Mouse (Mus musculus) thymus, postnatal 0 days (tissue): ENCODE results near the gene Ccdc180. TPM values are rescaled to one million over a fixed set of nuclear protein-coding genes. Genes with fewer than 3 reads are reported as not detected.

Experiments
- DNase-seq: peaks from one replicate; pipeline ENCODE4 v3.0.0-alpha.2; 2015; ENCODE audit warnings: low spot score
- polyA plus RNA-seq: library from polyadenylated mRNA; unstranded; fragments of >200 nt; fragmentation: Nextera tagmentation; extraction: Ambion mirVana; gene quantifications from 2 replicates; pipeline ENCODE4 v1.2.1, GENCODE M21; 2015

The Ccdc180 gene
- polyA plus RNA-seq, 1 experiment from 2014 or later = 0.20 TPM

DNA sequence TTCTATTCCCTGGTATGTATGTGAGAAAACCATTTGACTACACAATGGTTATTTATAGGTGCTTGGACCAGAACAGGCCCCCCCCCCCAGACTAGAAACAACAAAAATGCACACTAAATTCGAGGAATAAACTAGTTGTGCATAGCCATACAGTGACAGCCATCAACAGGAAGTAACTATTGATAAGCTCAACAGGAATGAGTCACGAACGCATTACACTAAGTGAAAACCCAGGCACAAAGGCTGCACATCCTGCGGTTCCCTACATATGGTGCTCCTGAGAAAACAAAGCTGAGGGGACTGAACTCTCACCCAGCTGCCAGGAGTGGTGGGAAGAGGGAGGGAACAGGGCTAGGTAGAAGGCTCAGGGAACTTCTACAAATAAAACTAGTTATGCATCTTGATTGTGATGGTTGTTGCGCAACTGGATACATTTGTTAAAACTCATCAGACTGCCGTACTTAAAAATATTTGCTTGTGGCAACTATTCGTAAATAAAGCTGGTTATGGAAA lies 80.0 kb downstream of the Ccdc180 start:
- no peak for DNase-seq

DNA sequence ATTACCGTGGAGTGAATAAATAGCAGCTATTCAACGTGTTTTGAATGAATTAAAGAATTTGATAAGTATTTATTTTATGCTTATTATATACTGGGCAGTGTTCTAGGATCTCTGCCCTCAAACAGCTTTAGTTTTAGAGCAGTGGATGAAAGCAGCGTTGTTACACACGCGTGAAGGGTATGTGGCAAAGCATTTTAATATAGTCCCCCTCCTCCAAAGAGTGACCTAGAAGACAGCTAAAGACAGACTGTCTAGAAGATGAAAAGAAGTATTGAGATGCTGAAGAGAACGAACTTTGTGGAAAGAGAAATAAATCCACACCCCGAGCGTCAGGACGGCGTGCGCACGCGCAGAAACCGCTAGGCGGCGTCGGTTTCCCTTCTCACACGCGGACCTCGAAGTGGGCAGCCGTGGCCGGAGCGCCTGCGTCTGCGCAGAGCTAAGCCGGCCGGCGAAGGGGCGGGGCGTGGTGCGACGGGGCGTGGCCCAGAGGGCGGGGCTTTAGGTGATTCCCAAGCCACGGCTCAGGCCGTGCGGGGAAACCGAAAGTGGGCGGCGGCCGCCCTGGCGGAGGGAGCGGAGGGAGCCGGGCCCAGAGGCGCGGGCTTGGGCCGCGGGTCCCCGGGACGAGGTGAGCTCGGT lies 81.8 kb downstream of the Ccdc180 start:
- peak; percentile 66 for DNase-seq

DNA sequence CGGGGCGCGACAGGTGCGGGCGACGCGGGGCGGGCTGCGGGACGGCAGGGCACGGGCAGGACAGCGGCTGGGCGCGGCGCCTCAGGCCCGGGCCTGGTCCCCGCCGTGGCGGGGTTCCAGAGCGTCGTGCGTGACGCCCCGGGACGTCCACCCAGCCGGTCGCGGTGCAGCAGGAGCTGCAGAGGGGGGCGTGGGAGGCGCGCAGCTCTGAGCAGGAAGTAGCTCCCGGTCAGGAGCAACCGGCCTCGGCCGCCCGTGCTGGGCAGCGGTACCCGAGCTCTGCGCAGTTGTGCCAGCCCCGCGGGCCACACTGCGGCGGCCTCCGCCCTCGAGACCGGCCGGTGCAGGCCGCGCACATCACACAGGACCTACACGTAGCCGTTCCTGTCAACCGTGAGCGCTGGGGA lies 82.3 kb downstream of the Ccdc180 start:
- DNase-seq = peak; percentile 23

DNA sequence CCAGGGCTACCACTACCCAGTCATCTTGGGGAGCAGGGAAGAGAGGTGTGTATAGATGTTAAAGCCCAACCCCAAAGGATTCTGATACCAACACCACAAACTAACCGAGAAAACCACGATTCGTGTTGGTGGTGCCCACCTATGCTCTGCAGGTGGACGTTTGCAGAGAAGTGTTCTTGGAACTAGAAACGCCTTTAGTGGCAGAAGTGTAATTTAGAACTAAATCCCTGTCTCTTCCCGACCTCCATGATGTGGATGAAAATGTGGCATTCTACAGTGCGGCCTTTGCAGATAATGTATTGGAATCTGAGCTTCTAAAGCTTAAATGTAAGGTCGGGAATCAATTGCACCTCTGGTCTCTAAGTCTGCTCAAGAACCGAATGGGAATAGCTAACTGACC lies 82.8 kb downstream of the Ccdc180 start:
- DNase-seq = peak; percentile 3

DNA sequence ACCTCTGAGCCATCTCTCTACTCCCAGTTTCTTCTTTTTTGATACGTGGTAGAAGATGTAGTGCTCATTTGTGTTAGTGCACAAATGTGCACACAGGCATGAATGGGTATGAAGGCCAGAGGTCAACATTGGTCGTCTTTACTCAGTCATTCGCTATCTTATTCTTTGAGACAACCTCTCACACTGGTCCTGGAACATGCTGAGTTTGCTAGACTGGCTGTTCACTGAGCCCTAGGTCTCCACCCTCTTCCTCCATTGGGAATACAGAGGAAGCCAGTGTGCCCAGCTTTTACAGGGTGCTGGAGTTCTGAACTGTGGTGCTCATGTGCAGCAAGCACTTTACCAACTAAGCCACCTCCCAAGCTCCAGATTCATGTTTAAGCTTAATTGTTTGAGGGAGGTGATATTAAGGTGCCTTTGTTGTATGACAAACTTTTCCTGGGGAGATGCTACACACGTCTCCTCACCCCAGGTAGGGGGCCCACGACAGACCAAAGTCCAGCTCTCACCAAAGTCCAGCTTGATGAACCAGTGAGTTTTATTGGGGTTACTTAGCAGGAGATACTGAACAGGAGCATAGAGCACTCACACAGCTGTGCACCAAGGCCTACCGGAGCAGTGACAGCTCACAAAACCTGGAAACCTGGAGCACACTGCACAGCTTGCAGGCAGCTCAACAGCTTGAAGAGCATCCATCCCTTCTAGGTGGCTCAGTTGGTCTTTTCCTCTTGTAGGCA lies 87.0 kb downstream of the Ccdc180 start:
- DNase-seq = no peak

DNA sequence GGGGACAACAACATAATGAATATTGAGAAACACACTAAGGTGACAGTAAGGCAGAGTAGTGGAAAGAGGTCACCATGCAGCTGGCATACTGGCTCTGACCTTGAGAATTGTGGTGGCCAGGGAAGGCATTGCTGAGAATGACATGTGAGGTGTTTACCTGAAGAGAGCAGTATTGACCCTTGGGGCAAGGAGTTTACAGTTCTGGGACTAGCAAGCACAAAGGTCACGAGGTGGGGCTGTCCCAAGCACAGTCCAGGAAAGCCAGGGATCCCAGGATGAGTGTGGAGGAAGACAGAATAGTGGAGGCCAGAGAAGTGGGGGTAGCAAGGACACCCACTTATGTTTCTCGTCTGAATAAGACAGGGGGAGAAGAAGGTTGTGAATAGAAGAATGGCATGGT lies 89.8 kb downstream of the Ccdc180 start:
- DNase-seq = no peak

DNA sequence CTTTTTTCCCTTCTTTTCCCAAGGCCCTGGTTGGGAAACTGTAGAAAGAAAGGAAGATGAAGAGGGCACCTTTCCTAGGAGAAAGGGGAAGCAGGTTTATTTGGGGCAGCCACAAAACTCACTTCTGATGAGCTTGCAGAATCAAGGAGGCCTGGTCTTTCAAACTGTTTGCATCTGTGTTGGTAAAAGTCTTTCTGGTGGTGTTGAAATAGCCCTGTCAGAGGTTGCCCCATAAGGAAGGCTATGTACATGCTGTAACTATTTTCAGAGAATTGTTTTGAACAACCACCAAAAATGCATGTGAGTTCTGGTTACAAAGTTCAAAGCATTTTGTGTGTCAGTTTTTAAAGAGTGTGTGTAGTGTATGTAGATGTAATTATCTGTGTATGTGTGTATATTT lies 91.0 kb downstream of the Ccdc180 start:
- no peak for DNase-seq

DNA sequence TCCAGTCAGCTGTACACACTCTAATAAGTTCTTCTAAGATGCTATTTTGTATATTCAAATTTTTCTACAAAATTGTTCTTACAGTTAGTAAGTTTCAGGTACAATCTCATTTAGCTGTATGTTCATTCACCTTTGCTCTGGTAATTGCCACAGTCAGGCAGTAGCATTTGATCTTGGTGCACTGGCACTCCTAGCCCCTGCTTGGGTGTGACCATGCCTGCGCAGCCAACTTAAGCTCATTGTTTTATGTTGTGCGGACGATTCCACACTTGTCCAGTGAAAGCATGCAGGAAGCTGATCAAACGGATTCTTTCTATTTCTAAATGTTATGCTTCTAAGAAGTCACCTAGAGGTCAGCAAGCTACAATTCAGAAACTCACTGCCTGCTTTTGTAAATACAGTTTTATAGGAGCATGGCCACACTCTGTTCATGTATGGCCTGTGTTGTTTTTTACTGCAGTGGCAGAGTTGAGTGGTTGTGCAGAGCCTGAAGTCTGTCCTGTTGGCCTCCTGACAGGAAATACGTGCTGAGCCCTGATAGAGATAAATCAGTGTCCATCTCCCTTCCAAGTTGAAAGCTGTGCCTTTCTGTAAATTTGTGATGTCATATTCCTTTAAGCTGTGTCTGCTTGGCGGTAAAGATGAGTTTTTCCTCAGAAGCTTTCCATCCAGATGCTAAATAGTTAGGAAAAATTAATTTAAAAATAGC lies 100.5 kb downstream of the Ccdc180 start:
- no peak for DNase-seq

DNA sequence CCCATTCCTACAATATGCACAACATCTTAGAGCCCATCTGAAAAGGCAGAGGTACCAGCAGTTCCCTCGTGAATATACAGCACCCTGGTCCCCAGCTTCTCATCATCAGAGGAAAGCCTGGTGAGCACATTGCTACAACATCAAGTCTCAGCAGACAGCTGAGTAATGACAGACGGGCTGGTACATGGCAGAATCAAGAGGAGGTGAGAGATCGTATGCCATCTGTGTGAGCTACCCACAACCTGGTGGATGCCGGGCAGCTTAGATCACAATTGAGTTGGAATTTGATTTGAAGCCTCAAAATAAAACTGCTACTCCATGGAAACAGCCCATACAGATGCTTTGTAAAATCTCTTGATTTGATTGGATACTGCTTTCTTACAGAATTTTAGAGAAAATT lies 108.4 kb downstream of the Ccdc180 start:
- no peak for DNase-seq

Other genes with a start within 250 kb of the Ccdc180 start
- gene Aldh1b1, start 91.3 kb upstream of the Ccdc180 start, polyA plus RNA-seq = 20.1 and 21.3 TPM in 2 replicates
- gene Igfbpl1, start 63.4 kb upstream of the Ccdc180 start, polyA plus RNA-seq = not detected in 2 replicates
- gene Stra6l, start 41.6 kb upstream of the Ccdc180 start, polyA plus RNA-seq = 0.14 and 0.21 TPM in 2 replicates
- 8.8 and 9.2 TPM in 2 replicates for gene Tdrd7, start 75.0 kb downstream of the Ccdc180 start, polyA plus RNA-seq
- gene Tmod1, start 148.6 kb downstream of the Ccdc180 start, polyA plus RNA-seq = 0.98 and 1.8 TPM in 2 replicates
- gene Ncbp1, start 248.3 kb downstream of the Ccdc180 start, polyA plus RNA-seq = 88.5 and 94.7 TPM in 2 replicates
- 23.1 and 30.3 TPM in 2 replicates for gene Tstd2, start 248.4 kb downstream of the Ccdc180 start, polyA plus RNA-seq